Mouse (Mus musculus) embryonic fibroblast, embryonic 13.5 days (primary cell): Measurements from ENCODE around the gene Rflna. TPM values are rescaled to one million over a fixed set of nuclear protein-coding genes. Genes with fewer than 3 reads are reported as not detected.

Experiments
- H3K27ac ChIP-seq: 2 replicates; pipeline ENCODE4 v1.5.1; 2012; ENCODE audit warnings: low read length, control low read depth, inconsistent platforms; ENCODE audit not compliant: insufficient read depth
- H3K4me1 ChIP-seq: 2 replicates; pipeline ENCODE4 v1.6.1; 2011; ENCODE audit warnings: low read length; ENCODE audit not compliant: control insufficient read depth, insufficient read depth
- H3K4me3 ChIP-seq: 2 replicates; pipeline ENCODE4 v1.5.1; 2011; ENCODE audit warnings: mild to moderate bottlenecking, control low read depth, low read length; ENCODE audit not compliant: insufficient read depth
- CTCF ChIP-seq: IDR thresholded peaks from 2 replicates; pipeline ENCODE4 v1.5.1; 2011; ENCODE audit warnings: mild to moderate bottlenecking, control low read depth, low read length, moderate library complexity, borderline replicate concordance; ENCODE audit not compliant: insufficient read depth
- POLR2A ChIP-seq: IDR thresholded peaks from 2 replicates; pipeline ENCODE4 v1.6.1; 2011; ENCODE audit warnings: low read depth, mild to moderate bottlenecking, control low read depth, low read length, moderate library complexity
- polyA plus RNA-seq: library from polyadenylated mRNA; stranded (reverse); fragments of >200 nt; gene quantifications from 2 replicates; pipeline ENCODE4 v1.2.4, GENCODE M21; 2011; ENCODE audit warnings: low read depth; ENCODE audit not compliant: missing spikeins, insufficient read length

Rflna gene
- polyA plus RNA-seq, 1 experiment = 7.7 TPM

GRCm38 (mm10) chr5:124966622-124967332 is 36.2 kb upstream of the Rflna start:
- no peak for TF ChIP-seq POLR2A
- TF ChIP-seq CTCF = no peak
- H3K4me3 ChIP-seq = no peak overlapping the region
- no peak overlapping the region for H3K27ac ChIP-seq
- no peaks in the 10 kb centered on the region for H3K4me1 ChIP-seq

GRCm38 (mm10) chr5:124969790-124970189 is 33.2 kb upstream of the Rflna start:
- no peak for TF ChIP-seq POLR2A
- TF ChIP-seq CTCF = no peak
- Histone ChIP-seq H3K4me1 (no peaks in the 10 kb centered on the region), H3K27ac (no peak overlapping the region), H3K4me3 (no peak overlapping the region)

GRCm38 (mm10) chr5:124986222-124986621 is 16.8 kb upstream of the Rflna start:
- TF ChIP-seq POLR2A (no peak), CTCF (no peak)

GRCm38 (mm10) chr5:124986656-124987055 is 16.4 kb upstream of the Rflna start:
- Histone ChIP-seq H3K4me1 (no peaks in the 10 kb centered on the region), H3K27ac (no peak overlapping the region), H3K4me3 (no peak overlapping the region)
- TF ChIP-seq POLR2A (no peak), CTCF (no peak)

More at GRCm38 (mm10) chr5:124986222-124986621, 16.8 kb upstream of the Rflna start:
- Histone ChIP-seq H3K4me1 (no peaks in the 10 kb centered on the region), H3K4me3 (no peak overlapping the region), H3K27ac (no peak overlapping the region)

GRCm38 (mm10) chr5:124989724-124990123 is 13.3 kb upstream of the Rflna start:
- Histone ChIP-seq H3K27ac (no peak overlapping the region), H3K4me3 (no peak overlapping the region), H3K4me1 (no peaks in the 10 kb centered on the region)
- TF ChIP-seq POLR2A (no peak), CTCF (no peak)

- Histone ChIP-seq H3K4me3 (no peak overlapping the region), H3K4me1 (no peaks in the 10 kb centered on the region), H3K27ac (no peak overlapping the region)
- no peak for TF ChIP-seq POLR2A
- no peak for TF ChIP-seq CTCF
Measured at GRCm38 (mm10) chr5:124992323-124992722, 10.7 kb upstream of the Rflna start.

- Histone ChIP-seq H3K4me3 (no peak overlapping the region), H3K27ac (no peak overlapping the region), H3K4me1 (no peaks in the 10 kb centered on the region)
- TF ChIP-seq CTCF = no peak
- TF ChIP-seq POLR2A = no peak
Measured at GRCm38 (mm10) chr5:124992891-124993290, 10.1 kb upstream of the Rflna start.

- Histone ChIP-seq H3K4me3 (no peak overlapping the region), H3K4me1 (no peaks in the 10 kb centered on the region), H3K27ac (no peak overlapping the region)
- no peak for TF ChIP-seq POLR2A
- no peak for TF ChIP-seq CTCF
Measured at GRCm38 (mm10) chr5:124996816-124997215, 6.2 kb upstream of the Rflna start.

GRCm38 (mm10) chr5:124997913-124998312 is 5.1 kb upstream of the Rflna start:
- TF ChIP-seq CTCF = no peak
- no peaks in the 10 kb centered on the region for H3K4me1 ChIP-seq
- H3K27ac ChIP-seq = no peak overlapping the region
- H3K4me3 ChIP-seq = no peak overlapping the region

- peaks cover 3% of the 10 kb centered on the region; the same call in 1 of the 2 replicates for H3K4me1 ChIP-seq
- H3K4me3 ChIP-seq = no peak overlapping the region
- no peak overlapping the region for H3K27ac ChIP-seq
- TF ChIP-seq CTCF (no peak), POLR2A (no peak)
Measured at GRCm38 (mm10) chr5:125000756-125001250, 2.2 kb upstream of the Rflna start.
